Mouse (Mus musculus): ENCODE results near the gene Pgpep1.

DNA sequence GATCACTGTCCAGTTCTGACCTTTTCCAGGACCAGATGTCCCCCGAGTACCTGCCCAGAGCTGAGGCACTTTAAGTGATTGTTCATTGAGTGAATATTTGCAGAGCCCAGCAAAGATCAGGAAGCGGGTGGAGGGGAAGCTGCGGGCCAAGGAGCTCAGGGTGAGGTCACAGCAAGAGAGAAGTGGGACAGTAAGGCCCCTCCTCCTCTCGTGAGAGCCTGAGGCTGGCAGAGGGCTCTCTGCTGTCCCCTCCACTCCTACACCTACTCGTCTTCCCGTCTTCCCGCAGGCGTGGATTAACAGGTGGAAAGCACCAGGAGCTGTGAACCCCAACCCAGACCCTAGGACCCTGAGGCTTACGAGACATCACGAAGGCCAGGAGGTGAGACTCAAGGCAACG lies 43.5 kb downstream of the Pgpep1 start:
- TF ChIP-seq POLR2AphosphoS2 (IDR thresholded peaks at IDR 0.05; ENCODE audit: low read depth, low read length): no peak
- TF ChIP-seq TBP (conservative IDR thresholded peaks at IDR 0.05; ENCODE audit: low read depth, low read length): no peak
- no peak for TF ChIP-seq ELF1 (IDR thresholded peaks at IDR 0.05; ENCODE audit: low read depth, low read length)
- no peak for TF ChIP-seq RAD21 (IDR thresholded peaks at IDR 0.05; ENCODE audit: low read depth, low read length)
- TF ChIP-seq MAFK (IDR thresholded peaks at IDR 0.05; ENCODE audit: insufficient replicate concordance, low read length): no peak
- no peak for TF ChIP-seq MXI1 (IDR thresholded peaks at IDR 0.05; ENCODE audit: low read depth, low read length)
- no peak for TF ChIP-seq EP300 (IDR thresholded peaks at IDR 0.05; ENCODE audit: low read length)
- no peak for TF ChIP-seq E2F4 (IDR thresholded peaks at IDR 0.05; ENCODE audit: insufficient replicate concordance, low read depth, low read length)
- no peak for TF ChIP-seq POLR2A (IDR thresholded peaks at IDR 0.05; ENCODE audit: low read depth, low read length)
- no peak for TF ChIP-seq IRF4 (IDR thresholded peaks at IDR 0.05; ENCODE audit: low read depth, low read length)
- no peak for TF ChIP-seq CTCF (conservative IDR thresholded peaks at IDR 0.05 in 1 of 2, IDR thresholded peaks at IDR 0.05 in 1 of 2; ENCODE audit: low read depth in 2 of 2, low read length in 2 of 2)
- TF ChIP-seq JUND (conservative IDR thresholded peaks at IDR 0.05; ENCODE audit: low read depth, low read length): no peak
- no peak for TF ChIP-seq ZNF384 (IDR thresholded peaks at IDR 0.05; ENCODE audit: low read depth, low read length)
- TF ChIP-seq USF1 (IDR thresholded peaks at IDR 0.05; ENCODE audit: low read depth, low read length): no peak
